Mouse (Mus musculus) lung, postnatal 10 days (tissue): Measurements from ENCODE around the gene Dnajc28.

ENCODE experiments used
- DNase-seq: peaks from one replicate; pipeline ENCODE4 v3.0.0; 2021

The Dnajc28 gene

DNA sequence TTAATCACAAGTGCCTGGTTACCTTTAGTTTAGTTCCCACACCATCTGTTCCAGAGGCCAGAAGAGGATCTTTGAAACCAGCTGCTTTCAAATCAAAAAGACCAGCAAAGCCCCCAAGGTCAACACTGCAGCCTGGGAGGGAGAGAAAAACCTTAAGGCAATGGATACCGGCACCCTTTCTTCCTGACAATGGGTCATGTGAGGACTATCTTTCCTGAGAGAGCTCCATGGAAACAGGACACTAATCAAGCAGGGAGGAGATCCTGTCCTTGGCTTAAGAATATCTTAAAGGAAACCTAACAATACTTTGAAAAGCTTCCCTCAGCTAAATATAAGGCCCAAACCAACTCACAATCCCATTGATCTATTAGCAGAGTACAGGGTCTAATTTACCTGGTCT lies 11.8 kb upstream of the Dnajc28 start:
- DNase-seq = no peak

DNA sequence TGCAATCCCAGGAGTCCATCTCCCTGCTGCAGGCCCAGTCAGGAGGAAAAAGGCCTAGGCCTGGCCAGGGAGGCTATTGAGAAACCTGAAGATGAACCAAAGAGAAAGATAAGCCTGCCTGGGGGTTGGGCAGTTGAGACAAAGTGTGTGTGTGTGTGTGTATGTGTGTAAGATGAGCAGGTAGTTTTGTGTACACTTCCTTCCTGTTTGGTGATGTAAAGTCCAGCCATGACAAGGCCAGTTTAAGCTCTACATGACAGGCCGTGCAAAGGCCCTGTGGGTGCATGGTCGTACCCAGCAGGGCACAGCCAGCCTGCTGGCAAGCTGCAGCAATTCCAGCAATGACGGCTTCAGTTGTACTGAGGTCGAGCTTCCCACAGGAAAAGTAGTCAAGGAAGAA lies 10.9 kb upstream of the Dnajc28 start:
- DNase-seq = no peak

DNA sequence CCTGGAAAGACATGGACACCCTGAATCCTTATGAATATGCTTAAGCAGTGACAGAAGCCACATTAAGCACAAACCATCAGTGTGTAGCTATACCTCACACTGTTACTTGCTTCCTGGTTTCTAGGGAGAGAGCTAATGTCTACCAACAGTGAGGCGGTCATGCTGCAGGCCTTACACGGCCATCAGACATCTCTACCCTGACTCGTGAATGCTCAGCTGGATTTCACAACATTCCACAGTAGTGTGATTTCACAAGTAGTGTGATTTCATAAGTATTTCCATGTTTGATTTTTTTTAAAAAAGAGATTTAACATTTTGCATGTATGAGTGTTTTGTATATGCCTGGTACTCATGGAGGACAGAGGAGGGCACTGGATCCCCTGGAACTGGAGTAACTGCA lies 9.8 kb upstream of the Dnajc28 start:
- no peak for DNase-seq

DNA sequence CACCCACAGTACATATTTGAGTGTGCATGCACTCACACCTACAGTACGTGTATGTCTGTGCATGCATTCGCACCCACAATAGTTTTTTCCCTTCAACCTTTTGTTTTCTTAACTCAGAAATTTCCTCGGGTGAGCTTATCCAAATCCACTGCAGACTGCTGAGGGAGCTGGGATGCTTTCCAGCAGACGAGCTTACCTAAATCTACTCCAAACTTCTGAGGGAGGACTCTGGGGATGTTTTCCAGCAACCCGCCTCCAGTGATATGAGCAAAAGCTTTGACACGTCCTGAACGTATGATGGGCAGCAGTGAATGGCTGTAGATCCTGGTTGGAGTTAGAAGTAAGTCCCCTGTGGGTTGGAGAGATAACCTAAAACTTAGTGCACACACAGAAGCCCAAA lies 9.0 kb upstream of the Dnajc28 start:
- no peak for DNase-seq

DNA sequence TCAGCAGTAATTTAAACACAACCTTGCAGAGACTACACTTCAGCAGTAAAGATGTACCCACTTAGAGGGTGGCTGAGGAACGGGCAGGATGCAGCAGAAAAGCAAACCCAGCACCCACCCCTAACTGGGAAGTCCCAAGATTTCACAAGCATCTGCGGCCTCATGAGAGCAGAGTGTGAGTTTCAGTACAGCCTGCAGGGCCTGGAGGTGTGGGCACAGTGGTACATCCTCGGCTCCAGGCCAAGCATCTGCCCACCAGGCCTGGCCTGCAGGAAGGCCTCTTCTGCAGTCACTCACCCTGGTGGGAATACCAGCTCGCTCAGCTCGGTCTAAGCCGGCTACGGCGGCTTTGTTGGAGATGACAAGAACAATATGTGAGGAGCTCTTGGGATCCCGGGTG lies 4.2 kb upstream of the Dnajc28 start:
- no peak for DNase-seq

DNA sequence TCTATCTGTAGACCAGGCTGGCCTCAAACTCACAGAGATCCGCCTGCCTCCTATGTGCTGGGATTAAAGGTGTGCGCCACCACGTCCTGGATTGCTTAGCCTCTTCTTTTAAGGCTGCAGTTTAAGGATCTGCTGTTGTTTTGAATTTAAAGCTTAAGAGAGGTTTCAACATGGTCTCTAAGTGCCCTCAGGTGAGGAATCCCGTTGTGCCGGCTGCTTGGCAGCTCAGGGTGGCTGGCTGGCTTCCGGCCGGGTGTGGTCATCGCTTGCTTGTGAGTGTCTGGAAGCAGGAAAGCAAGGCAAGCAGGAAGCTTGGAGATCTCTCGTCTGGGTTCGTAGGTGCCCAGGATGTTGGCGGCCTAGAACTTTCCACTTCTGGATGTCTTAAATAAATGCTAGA lies 2.2 kb upstream of the Dnajc28 start:
- peak; percentile 78 for DNase-seq

DNA sequence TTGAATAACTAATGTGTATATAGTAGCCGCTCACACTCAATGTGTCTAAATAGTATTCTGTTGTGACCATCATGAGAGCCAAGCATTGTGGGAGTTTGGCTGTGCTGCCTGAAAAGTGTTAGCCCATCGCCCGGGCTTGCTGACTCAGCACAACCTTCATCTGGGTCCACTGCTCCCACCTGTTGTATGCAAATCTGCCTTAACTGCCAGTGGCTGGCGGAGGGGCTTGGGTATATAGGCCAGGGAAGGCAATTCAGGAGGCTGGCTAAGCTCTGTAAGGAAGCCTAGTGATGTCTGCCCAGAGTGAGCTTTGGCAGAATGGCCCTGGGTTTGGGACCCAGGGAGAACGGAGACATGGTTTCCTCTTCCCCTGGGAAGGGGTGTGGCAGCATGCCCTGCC lies 1.4 kb upstream of the Dnajc28 start:
- no peak for DNase-seq

DNA sequence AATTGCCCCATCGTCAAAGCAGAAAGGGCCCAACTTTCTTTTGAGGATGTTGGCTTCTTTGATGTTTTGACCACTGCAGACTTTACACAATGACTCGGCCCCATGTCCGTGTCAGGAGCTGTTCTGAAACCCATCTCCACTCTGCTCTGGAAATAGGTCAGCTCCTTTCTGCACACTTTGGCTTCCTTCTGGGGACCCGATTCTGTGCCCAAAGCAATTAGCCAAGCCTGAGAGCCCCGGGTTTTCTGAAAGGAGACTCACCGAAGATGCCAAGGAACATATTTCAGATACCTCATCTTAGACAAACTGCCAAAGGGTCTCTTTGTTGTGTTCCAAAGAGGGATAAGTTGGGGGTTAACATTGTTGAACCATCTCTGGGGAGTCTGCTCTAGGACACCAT lies 4.3 kb downstream of the Dnajc28 start:
- DNase-seq = no peak

DNA sequence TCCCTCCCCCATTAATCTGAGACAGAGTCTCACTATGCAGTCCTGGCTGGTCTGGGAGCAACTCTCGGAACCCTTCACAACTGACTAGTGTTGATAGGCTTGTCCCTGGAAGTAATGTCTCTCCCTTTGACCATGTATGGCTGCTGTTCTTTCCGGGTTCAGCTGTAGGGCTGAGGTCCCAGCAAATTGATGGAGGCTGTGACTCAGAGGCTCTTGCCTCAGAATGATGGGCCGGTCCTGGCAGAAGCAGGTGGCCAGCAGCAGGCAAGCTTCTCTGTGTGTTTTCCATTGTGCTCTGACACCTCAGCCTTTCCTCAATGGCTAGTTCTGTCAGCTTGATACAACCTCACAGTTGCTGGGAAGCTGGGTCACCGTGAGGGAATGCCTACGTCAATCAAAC lies 6.3 kb downstream of the Dnajc28 start:
- no peak for DNase-seq

DNA sequence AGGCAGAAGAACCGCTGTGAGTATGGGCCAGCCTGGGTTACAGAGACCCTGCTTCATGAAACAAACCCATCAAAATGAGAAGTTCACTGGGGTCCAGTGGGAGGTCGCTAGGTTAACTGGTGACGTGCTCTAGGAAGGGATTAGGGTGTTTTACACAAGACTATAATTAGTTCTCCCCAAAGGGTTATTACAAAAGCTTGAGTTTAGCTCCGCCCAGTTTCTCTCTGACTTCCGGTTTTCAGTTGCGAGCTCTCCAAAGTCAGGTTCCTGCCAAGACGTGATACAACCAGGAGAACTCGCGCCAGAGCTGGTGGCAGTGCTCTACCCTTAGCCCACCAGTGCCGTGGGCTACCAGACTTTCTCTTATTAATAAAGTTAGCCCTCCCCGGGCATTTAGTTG lies 7.6 kb downstream of the Dnajc28 start:
- peak; percentile 51 for DNase-seq

DNA sequence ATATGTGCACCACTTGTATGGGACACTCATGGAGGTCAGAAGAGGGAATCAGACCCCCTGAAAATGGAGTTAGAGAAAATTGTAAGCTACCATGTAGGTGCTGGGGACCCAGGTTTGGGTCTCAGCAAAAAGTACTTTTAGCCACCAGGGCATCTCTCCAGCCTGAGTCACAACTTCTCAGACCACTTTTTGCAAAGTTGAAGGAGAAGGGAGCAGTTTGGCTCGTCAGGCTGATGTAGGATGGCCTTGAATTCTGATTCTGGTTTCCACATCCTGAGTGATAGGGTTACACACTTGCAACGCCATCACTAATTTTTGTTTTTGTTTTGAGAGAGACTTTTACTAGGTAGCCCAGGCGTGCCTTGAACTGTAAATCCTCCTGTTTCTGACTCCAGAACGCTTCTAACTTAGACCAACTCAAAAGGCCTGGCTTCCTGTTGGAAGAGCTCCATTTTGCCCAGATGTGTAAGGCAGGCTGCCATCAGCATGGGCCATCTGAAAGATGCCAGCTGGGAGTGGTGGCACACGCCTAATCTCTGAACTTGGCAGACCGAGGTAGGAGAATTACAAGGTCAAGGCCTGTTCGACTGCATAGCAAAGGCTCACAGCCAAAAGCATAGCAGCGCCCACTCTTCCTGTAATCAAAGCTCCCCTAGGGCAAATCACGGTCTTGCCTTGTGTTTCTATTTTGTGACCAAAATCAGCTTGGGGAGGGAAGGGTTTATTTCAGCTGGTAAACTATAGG lies 9.2 kb downstream of the Dnajc28 start:
- peak; percentile 64 for DNase-seq

DNA sequence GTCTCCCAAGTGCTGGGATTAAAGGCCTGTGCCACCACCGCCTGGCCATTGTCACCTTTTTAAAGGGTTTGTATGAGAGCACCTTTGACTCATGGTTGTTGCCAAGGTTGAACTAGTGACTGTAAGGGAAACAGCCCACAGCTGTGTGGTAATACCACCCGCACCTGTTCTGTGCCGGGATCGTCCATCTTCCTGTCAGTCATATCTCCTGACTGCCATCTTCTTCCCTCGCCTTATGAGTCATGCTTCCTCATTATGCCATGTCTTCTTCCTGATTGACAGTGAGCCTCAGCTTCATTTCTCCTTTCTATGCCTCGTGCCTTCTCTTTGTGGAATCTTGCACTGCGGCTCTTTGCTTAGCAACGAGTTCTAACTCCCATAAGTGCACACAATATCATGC lies 11.9 kb downstream of the Dnajc28 start:
- DNase-seq = no peak

DNA sequence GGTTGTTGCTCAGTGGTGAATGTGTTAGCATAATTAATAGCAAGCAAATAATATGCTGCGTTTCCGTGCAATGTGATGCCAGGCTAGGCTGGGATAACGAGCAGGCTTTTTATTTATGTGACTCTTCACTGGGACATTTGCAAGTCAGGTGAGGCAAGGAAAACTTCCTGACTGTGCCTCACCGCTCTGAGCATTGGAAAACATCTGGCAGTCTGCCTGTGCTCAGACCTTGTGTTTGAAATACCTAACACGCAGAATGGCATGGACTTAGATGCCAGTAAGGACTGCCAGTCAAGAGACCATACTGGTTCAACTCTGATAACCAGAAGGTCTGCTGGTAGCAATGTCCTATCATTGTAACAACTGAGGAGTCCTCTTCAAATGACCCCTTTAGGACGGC lies 13.7 kb downstream of the Dnajc28 start:
- no peak for DNase-seq

DNA sequence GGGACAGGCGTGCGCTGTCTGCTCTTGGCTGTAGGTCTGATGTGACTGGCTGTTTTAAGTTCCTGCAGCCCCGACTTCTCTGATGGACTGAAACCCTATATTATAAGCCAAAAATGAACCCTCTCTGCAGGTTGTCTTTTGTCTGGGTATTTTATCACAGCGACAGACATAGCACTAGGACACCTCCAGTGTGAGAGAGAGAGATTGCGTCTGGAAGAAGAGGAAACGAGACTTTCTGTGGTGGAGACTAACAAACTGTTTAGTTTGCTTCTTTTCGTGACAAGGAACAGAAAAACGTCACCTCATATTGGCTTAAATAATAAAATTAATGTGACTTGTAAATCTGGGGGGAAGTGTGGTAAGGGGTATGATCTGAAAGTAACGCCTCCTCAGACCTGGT lies 17.1 kb downstream of the Dnajc28 start:
- DNase-seq = no peak

DNA sequence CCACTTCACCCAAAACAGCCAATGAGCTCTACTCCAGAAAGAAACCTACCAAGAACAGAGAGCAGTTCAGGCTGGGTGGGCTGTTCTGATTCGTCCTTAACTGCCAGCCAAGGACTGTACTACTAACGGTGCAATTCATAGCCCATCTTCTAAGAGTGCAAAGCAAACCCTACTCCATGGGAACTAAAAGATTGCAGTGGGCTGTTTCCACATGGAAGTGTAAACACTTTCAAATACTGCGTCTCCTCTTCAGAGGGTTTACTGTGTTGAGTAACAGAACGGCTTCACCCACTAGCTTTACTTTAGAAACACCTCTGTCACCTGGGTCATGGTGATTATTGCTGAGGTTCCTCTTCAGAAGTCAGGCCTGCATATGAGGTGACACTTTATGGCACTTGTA lies 17.7 kb downstream of the Dnajc28 start:
- DNase-seq = no peak

DNA sequence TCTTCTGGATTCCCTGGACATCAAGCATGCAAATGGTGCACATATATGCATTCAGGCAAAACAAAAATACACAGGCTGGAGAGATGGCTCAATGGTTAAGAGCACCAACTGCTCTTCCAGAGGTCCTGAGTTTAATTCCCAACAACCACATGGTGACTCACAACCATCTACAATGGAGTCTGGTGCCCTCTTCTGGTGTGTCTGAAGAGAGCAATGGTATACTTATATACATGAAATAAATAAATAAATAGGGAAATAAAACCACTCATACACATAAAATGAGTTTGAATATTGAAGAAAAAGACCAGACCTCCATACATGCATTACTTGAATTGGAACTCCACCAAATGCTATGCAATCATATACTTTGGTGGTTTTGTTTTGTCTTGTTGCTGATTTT lies 19.6 kb downstream of the Dnajc28 start:
- DNase-seq = no peak

DNA sequence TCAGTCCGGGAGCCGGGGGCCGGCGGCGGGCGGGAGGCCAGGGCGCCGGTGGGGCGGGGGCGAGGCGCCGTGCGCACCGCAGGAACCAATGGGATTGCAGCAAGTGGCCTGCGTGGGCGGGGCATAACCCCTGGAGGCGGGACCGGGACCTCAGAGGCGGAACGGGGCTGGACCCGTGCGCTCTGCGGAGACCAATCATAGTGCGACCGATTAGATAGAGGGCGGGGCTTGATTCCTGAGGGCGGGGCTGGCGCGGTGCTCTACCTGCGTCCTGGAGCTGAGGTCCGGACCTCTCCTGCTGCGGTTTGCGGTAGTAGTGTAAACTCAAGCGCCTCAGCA lies 21.2 kb downstream of the Dnajc28 start, which contains the start of gene Tmem50b:
Gene Tmem50b (minus strand): TSS at position 129 of the 339 bp plus-strand sequence.
- peak; percentile 99 for DNase-seq

DNA sequence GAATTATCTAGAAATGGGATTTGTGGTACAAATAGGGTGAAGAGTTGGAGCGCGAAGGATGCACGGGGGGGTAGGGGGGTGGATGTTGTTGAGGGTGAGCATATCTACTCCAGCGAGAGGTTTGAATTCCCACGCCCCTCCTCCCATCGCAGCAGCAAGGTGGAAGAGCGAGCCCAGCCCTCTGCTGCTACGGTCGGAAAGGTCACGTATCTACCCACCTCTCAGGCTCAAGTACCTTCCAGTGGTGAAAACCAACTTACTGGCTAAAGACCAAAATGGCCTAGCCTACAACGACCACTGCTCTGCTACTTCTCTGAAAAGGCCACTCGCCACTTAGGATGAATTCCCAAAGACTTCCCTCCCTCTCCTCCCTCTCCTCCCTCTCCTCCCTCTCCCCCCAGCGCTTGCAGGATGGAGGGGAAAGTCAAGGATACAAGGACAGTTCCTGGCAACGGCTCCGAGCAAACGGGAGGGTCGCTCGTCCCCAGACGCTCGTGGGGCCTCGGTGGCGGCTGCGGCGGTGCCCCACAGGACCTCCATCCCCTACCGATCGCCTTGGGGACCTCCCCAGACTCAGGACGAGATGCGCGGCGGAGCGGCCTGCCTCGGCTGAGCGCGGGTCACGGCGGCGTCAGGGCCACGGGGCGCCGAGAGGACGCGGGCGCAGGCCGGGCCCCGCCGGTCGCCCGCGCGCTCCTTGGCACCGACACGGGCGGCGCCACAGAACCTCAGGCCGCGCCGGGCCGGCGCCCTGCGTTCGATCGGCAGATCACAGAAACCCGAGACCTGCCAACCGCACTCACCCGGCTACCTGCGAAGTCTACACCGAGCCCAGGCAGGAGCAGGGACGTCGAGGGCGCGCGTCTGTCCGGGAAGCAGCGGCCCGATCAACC lies 21.8 kb downstream of the Dnajc28 start:
- peak; percentile 56 for DNase-seq

DNA sequence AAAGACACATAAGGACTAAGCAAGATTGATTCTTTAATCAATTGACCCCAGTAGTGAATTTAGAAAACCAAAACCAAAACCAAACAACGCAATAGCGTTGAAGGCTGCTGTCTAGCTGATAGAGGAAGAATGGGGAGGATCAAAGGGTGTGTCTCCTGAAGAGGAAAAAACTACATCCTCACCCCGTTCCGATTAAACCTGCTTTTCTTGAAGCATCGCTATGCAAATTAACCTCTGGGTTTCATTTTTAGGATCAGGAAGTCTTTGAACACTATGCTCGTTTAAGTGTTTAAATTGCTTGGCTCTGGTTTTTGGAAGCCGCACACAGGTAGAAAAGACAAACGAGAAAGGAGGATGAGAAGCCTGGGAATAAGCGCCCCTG lies 22.4 kb downstream of the Dnajc28 start:
- no peak for DNase-seq

DNA sequence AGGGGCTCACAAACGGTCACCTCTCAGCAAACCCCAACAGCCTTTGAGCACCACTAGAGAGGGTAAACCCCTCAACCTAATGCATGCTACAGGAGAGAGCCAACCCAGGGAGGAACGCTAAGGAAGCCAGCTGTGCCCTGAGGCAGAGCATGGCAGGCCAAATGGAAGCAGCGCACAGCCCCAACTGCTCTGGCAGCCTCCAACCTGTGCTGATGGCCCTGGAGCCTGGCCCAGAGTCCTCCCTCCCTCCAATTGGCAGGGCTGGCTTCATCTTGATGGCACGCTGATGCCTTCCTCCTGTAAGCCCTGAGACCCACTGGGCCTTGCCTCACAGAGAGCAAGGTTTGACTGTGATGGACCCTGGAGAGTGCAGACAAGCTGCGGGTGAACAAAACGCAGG lies 23.8 kb downstream of the Dnajc28 start:
- no peak for DNase-seq

DNA sequence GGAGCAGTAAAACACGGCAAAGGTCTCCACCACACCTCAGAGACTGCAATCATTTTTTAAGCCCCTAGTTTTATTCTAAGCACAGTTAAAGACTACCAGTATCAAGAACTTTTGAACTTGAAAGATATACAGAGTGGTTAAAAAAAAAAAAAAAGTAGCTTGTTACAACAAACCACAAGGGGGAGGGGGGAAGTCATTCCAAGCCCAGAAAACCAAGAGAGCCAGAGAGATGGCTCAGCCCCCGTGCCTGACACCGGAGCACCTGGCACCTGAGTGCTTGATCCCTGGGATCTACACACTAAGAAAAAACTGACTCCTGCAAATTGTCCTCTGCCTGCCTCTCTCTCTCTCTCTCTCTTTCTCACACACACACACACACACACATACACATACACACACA lies 25.6 kb downstream of the Dnajc28 start:
- no peak for DNase-seq

DNA sequence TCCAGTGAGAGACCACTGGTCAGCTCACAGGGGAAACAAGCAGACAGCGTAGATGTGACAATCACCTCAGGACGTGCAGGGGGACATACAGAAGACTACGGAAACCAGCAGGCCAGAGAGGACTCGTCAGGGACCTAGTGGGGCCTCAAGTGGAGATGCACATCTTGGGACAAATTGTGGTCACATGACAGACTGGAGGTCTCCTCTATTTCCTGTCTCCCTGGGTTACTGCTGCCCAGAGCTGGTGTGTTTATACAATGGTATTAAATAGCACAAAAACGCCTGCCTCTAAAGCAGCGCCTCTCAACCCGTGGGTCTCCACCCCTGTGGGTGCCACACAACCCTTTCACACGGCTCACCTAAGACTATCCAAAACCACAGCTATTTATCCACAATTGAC lies 26.7 kb downstream of the Dnajc28 start:
- peak; percentile 48 for DNase-seq

DNA sequence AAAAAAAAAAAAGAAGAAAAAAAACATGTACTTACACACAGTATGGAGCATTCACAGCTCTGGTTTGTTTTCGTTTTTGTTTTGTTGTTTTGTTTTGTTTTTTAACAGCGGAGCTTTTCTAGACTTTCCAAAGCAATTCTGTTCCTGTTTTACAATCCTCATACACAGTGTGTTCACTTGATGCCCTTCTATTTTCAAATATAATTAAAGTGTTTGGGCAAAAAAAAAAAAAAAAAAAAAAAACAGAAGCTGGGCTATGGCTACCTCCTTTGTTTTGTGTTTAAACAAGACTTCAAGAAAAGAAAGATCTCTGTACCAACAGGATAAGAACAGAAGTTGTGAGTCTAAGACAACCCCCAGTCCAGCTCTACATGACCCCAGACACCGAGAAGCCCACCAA lies 30.1 kb downstream of the Dnajc28 start:
- no peak for DNase-seq

DNA sequence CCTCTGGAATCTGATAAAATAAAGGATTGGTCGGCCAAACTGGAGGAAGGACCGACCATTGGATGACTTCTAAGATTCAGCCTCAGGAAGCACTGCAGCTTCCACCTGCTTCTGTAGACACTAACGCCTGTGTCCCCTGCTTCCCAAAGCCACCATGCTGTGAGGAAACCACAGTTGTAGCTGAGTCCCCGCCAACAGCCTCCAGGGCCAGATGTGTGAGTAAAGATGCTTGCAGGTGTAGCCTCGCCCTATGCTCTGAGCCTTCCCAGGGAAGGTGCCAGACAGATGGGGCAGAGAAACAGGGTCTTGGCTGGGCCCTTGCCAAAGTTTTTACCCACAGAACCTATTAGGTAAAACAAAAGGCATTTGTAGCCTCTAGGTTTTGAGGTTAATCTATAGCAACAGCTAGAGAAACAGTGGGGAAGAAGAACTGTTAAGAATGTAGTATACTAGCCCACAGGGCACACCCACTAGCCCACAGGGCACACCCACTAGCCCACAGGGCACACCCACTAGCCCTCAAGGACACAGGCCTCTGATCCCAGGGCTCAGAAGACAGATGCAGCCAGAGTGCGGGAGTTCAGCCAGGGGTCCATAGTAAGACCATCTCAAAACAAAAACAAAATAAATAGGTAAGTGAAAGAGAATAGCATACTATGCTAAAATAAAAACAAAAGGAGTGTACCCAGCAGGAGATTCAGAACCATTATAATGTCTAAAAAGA lies 30.9 kb downstream of the Dnajc28 start:
- DNase-seq = no peak
